Mouse (Mus musculus): ENCODE data around the gene Vegfd. TPM values are rescaled to one million over a fixed set of nuclear protein-coding genes. Genes with fewer than 3 reads are reported as not detected.

The Vegfd gene
- polyA plus RNA-seq, 1 experiment = 0.52 TPM

- no peak for TF ChIP-seq CTCF (IDR thresholded peaks at IDR 0.05; ENCODE audit: borderline replicate concordance, insufficient read depth, low read depth, low read length)
- no peak for TF ChIP-seq POLR2A (IDR thresholded peaks at IDR 0.05; ENCODE audit: borderline replicate concordance, insufficient read depth, low read length)
- 79% methylated on average over 9 of the region's 9 CpGs for WGBS
- no peaks in the 10 kb centered on the region for H3K27me3 ChIP-seq (ENCODE audit: control insufficient read depth, insufficient read depth, low read length)
- no peak for DNase-seq
- no peaks in the 10 kb centered on the region for H3K4me1 ChIP-seq (ENCODE audit: control insufficient read depth, insufficient read depth, low read length)
- no peak overlapping the region for H3K4me3 ChIP-seq (replicated peaks; ENCODE audit: insufficient read depth, low read depth, low read length)
- H3K27ac ChIP-seq (ENCODE audit: insufficient read depth, low read length) = no peak overlapping the region
Measured at GRCm38 (mm10) chrX:164406133-164407022, 33.2 kb downstream of the Vegfd start.

- H3K4me1 ChIP-seq (ENCODE audit: control insufficient read depth, insufficient read depth, low read length) = no peaks in the 10 kb centered on the region
- no peak for DNase-seq
- TF ChIP-seq CTCF (IDR thresholded peaks at IDR 0.05; ENCODE audit: borderline replicate concordance, insufficient read depth, low read depth, low read length) (no peak), POLR2A (IDR thresholded peaks at IDR 0.05; ENCODE audit: borderline replicate concordance, insufficient read depth, low read length) (no peak)
- H3K27me3 ChIP-seq (ENCODE audit: control insufficient read depth, insufficient read depth, low read length) = no peaks in the 10 kb centered on the region
- H3K27ac ChIP-seq (ENCODE audit: insufficient read depth, low read length) = no peak overlapping the region
- WGBS = 83% methylated on average over 3 of the region's 3 CpGs
- H3K4me3 ChIP-seq (replicated peaks; ENCODE audit: insufficient read depth, low read depth, low read length) = no peak overlapping the region
Measured at GRCm38 (mm10) chrX:164408301-164408927, 35.2 kb downstream of the Vegfd start.

GRCm38 (mm10) chrX:164410562-164410961 lies 37.4 kb downstream of the Vegfd start:
- no peaks in the 10 kb centered on the region for H3K27me3 ChIP-seq (ENCODE audit: control insufficient read depth, insufficient read depth, low read length)
- H3K27ac ChIP-seq (ENCODE audit: insufficient read depth, low read length) = no peak overlapping the region
- no peak for DNase-seq
- H3K4me1 ChIP-seq (ENCODE audit: control insufficient read depth, insufficient read depth, low read length) = no peaks in the 10 kb centered on the region
- H3K4me3 ChIP-seq (replicated peaks; ENCODE audit: insufficient read depth, low read depth, low read length) = no peak overlapping the region
- TF ChIP-seq CTCF (IDR thresholded peaks at IDR 0.05; ENCODE audit: borderline replicate concordance, insufficient read depth, low read depth, low read length) (no peak), POLR2A (IDR thresholded peaks at IDR 0.05; ENCODE audit: borderline replicate concordance, insufficient read depth, low read length) (no peak)
- WGBS = 91% methylated on average over 1 of the region's 1 CpGs

GRCm38 (mm10) chrX:164416803-164417202 lies 43.6 kb downstream of the Vegfd start:
- TF ChIP-seq CTCF (IDR thresholded peaks at IDR 0.05; ENCODE audit: borderline replicate concordance, insufficient read depth, low read depth, low read length) = no peak
- no peak for TF ChIP-seq POLR2A (IDR thresholded peaks at IDR 0.05; ENCODE audit: borderline replicate concordance, insufficient read depth, low read length)
- Histone ChIP-seq H3K4me1 (ENCODE audit: control insufficient read depth, insufficient read depth, low read length) (no peaks in the 10 kb centered on the region), H3K27me3 (ENCODE audit: control insufficient read depth, insufficient read depth, low read length) (no peaks in the 10 kb centered on the region), H3K27ac (ENCODE audit: insufficient read depth, low read length) (no peak overlapping the region), H3K4me3 (replicated peaks; ENCODE audit: insufficient read depth, low read depth, low read length) (no peak overlapping the region)
- 91% methylated on average over 2 of the region's 2 CpGs for WGBS
- DNase-seq = no peak

GRCm38 (mm10) chrX:164418008-164418407 lies 44.8 kb downstream of the Vegfd start:
- Histone ChIP-seq H3K4me1 (ENCODE audit: control insufficient read depth, insufficient read depth, low read length) (no peaks in the 10 kb centered on the region), H3K27ac (ENCODE audit: insufficient read depth, low read length) (no peak overlapping the region), H3K4me3 (replicated peaks; ENCODE audit: insufficient read depth, low read depth, low read length) (no peak overlapping the region), H3K27me3 (ENCODE audit: control insufficient read depth, insufficient read depth, low read length) (no peaks in the 10 kb centered on the region)
- TF ChIP-seq POLR2A (IDR thresholded peaks at IDR 0.05; ENCODE audit: borderline replicate concordance, insufficient read depth, low read length) = no peak
- TF ChIP-seq CTCF (IDR thresholded peaks at IDR 0.05; ENCODE audit: borderline replicate concordance, insufficient read depth, low read depth, low read length) = no peak
- no peak for DNase-seq

- TF ChIP-seq POLR2A (IDR thresholded peaks at IDR 0.05; ENCODE audit: borderline replicate concordance, insufficient read depth, low read length) (peak; percentile 84; the same call in 1 of the 2 replicates), CTCF (IDR thresholded peaks at IDR 0.05; ENCODE audit: borderline replicate concordance, insufficient read depth, low read depth, low read length) (no peak)
- WGBS = 6% methylated on average over 40 of the region's 40 CpGs
- Histone ChIP-seq H3K4me3 (replicated peaks; ENCODE audit: insufficient read depth, low read depth, low read length) (peak within 1 kb of the TSS; percentile 100), H3K4me1 (ENCODE audit: control insufficient read depth, insufficient read depth, low read length) (no peaks in the 10 kb centered on the region), H3K27me3 (ENCODE audit: control insufficient read depth, insufficient read depth, low read length) (no peaks in the 10 kb centered on the region), H3K27ac (ENCODE audit: insufficient read depth, low read length) (peak within 1 kb of the TSS; percentile 93)
- DNase-seq = peak; percentile 90 to 95
Measured at GRCm38 (mm10) chrX:164419471-164419939, 46.3 kb downstream of the Vegfd start, which contains the start of gene Piga. Gene Piga (plus strand): TSS chrX:164419787.

- DNase-seq = no peak
- peak overlapping the region; percentile 93 for H3K27ac ChIP-seq (ENCODE audit: insufficient read depth, low read length)
- H3K4me1 ChIP-seq (ENCODE audit: control insufficient read depth, insufficient read depth, low read length) = no peaks in the 10 kb centered on the region
- peak overlapping the region; percentile 100 for H3K4me3 ChIP-seq (replicated peaks; ENCODE audit: insufficient read depth, low read depth, low read length)
- no peak for TF ChIP-seq CTCF (IDR thresholded peaks at IDR 0.05; ENCODE audit: borderline replicate concordance, insufficient read depth, low read depth, low read length)
- 9% methylated on average over 13 of the region's 13 CpGs for WGBS
- H3K27me3 ChIP-seq (ENCODE audit: control insufficient read depth, insufficient read depth, low read length) = no peaks in the 10 kb centered on the region
Measured at GRCm38 (mm10) chrX:164419955-164420354, 46.8 kb downstream of the Vegfd start.
